Mouse (Mus musculus) embryonic facial prominence, embryonic 11.5 days (tissue): ENCODE results near the gene Irf2bp2. TPM values are rescaled to one million over a fixed set of nuclear protein-coding genes. Genes with fewer than 3 reads are reported as not detected.

ENCODE experiments used
- ATAC-seq: fragments of 200-750 bp; cut with Nextera tagmentation; replicated peaks from 2 replicates; pipeline ENCODE4 v1.8.0; 2017; ENCODE audit warnings: low read depth; ENCODE audit not compliant: insufficient number of reproducible peaks, low FRiP score, low TSS enrichment
- DNase-seq: peaks from one replicate; pipeline ENCODE4 v3.0.0-alpha.2; 2015; ENCODE audit warnings: low spot score
- H3K27ac ChIP-seq: fragments of 300-500 bp; sonication (generic); replicated peaks from 2 replicates; pipeline ENCODE4 v1.5.1; 2014; ENCODE audit warnings: mild to moderate bottlenecking, low read depth, low read length, control low read depth
- H3K27me3 ChIP-seq: fragments of 300-500 bp; sonication (generic); 2 replicates; pipeline ENCODE4 v1.6.1; 2014; ENCODE audit warnings: mild to moderate bottlenecking, low read length, moderate library complexity, mixed read lengths; ENCODE audit not compliant: control insufficient read depth, insufficient read depth
- H3K36me3 ChIP-seq: fragments of 300-500 bp; sonication (generic); replicated peaks from 2 replicates; pipeline ENCODE4 v1.6.1; 2014; ENCODE audit warnings: low read depth, mild to moderate bottlenecking, low read length, moderate library complexity, mixed read lengths; ENCODE audit not compliant: control insufficient read depth, insufficient read depth
- H3K4me1 ChIP-seq: fragments of 300-500 bp; sonication (generic); 2 replicates; pipeline ENCODE4 v1.6.1; 2014; ENCODE audit warnings: low read length, mixed read lengths; ENCODE audit not compliant: control insufficient read depth, insufficient read depth
- H3K4me2 ChIP-seq: fragments of 300-500 bp; sonication (generic); 2 replicates; pipeline ENCODE4 v1.6.1; 2014; ENCODE audit warnings: low read depth, mild to moderate bottlenecking, control low read depth, low read length, moderate library complexity
- H3K4me3 ChIP-seq: fragments of 300-500 bp; sonication (generic); 2 replicates; pipeline ENCODE4 v1.5.1; 2014; ENCODE audit warnings: low read depth, low read length, control low read depth
- H3K9ac ChIP-seq: fragments of 300-500 bp; sonication (generic); replicated peaks from 2 replicates; pipeline ENCODE4 v1.6.1; 2014; ENCODE audit warnings: mild to moderate bottlenecking, control low read depth, low read length
- H3K9me3 ChIP-seq: fragments of 300-500 bp; sonication (generic); replicated peaks from 2 replicates; pipeline ENCODE4 v1.6.1; 2016; ENCODE audit warnings: mild to moderate bottlenecking, low read length, inconsistent platforms, mixed read lengths; ENCODE audit not compliant: control insufficient read depth
- WGBS: fragments of 180-500 bp; shearing (Covaris S2); extraction: QIAGEN DNeasy Blood & Tissue Kit; methylation state at CpG from one replicate; pipeline ENCODE4 v1.1.7; 2014; 5-methylcytosine and 5-hydroxymethylcytosine counted together
- polyA plus RNA-seq: library from polyadenylated mRNA; unstranded; fragments of >200 nt; fragmentation: Nextera tagmentation; extraction: Ambion mirVana; gene quantifications from 2 replicates; pipeline ENCODE4 v1.2.1, GENCODE M21; 2014

The Irf2bp2 gene
- polyA plus RNA-seq, 1 experiment from 2014 or later = 6.9 TPM

- Histone ChIP-seq H3K9me3 (no peaks in the 10 kb centered on the region), H3K4me3 (peak overlapping the region; percentile 100), H3K9ac (peak overlapping the region; percentile 100), H3K27ac (peak overlapping the region; percentile 98), H3K27me3 (no peaks in the 10 kb centered on the region), H3K36me3 (no peaks in the 10 kb centered on the region), H3K4me1 (peaks cover 10% of the 10 kb centered on the region), H3K4me2 (peak overlapping the region; percentile 91)
- WGBS = under 1% methylated on average over 78 of the region's 113 CpGs
- no peak for ATAC-seq
- peak; percentile 61 for DNase-seq
Observed at GRCm38 (mm10) chr8:126592771-126593571, 815 bp downstream of the Irf2bp2 start.

GRCm38 (mm10) chr8:126592381-126592770, 1.4 kb downstream of the Irf2bp2 start:
- Histone ChIP-seq H3K36me3 (no peaks in the 10 kb centered on the region), H3K9me3 (no peaks in the 10 kb centered on the region), H3K4me3 (peak overlapping the region; percentile 100), H3K27ac (peak overlapping the region; percentile 98), H3K9ac (peak overlapping the region; percentile 100), H3K4me1 (peaks cover 13% of the 10 kb centered on the region), H3K4me2 (peak overlapping the region; percentile 91), H3K27me3 (no peaks in the 10 kb centered on the region)
- WGBS = 0% methylated on average over 37 of the region's 45 CpGs
- no peak for ATAC-seq
- DNase-seq = peak; percentile 33

DNA sequence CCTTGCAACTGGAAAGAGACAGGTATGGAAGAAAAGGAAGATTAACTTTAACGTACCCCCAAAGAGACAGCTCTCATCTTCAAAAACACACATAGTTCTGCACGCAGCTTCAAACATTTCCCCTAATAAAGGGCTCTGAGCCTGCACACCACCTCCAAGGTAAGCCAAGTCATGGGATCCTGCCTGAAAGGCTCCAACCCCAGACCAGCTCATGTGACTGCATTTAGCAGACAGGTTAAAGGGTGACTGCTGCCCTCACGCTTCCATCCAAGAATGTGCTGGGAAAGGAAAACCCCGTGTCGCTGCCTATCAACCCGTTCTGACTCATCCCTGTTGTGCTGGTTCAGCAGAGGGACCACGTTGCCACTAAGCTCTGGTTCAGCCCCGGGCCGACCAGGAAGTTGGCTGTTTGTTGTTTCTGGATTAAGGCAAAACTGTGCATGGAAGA, 1.9 kb downstream of the Irf2bp2 start:
- Histone ChIP-seq H3K27me3 (no peaks in the 10 kb centered on the region), H3K4me2 (peak overlapping the region; percentile 91), H3K9me3 (no peaks in the 10 kb centered on the region), H3K9ac (peak overlapping the region; percentile 100), H3K27ac (peak overlapping the region; percentile 98), H3K4me1 (peaks cover 16% of the 10 kb centered on the region), H3K36me3 (no peaks in the 10 kb centered on the region), H3K4me3 (peak overlapping the region; percentile 100)
- no peak for ATAC-seq
- peak; percentile 59 for DNase-seq
- 2% methylated on average over 9 of the region's 9 CpGs for WGBS

- Histone ChIP-seq H3K9ac (peak overlapping the region; percentile 100), H3K4me2 (peak overlapping the region; percentile 91), H3K9me3 (no peaks in the 10 kb centered on the region), H3K36me3 (no peaks in the 10 kb centered on the region), H3K4me1 (peaks cover 13% of the 10 kb centered on the region), H3K27ac (peak overlapping the region; percentile 57), H3K27me3 (no peaks in the 10 kb centered on the region), H3K4me3 (peak overlapping the region; percentile 100)
- no peak for ATAC-seq
- WGBS = 5% methylated on average over 20 of the region's 20 CpGs
- DNase-seq = peak; percentile 39
Observed at GRCm38 (mm10) chr8:126591141-126591820, 2.5 kb downstream of the Irf2bp2 start.

DNA sequence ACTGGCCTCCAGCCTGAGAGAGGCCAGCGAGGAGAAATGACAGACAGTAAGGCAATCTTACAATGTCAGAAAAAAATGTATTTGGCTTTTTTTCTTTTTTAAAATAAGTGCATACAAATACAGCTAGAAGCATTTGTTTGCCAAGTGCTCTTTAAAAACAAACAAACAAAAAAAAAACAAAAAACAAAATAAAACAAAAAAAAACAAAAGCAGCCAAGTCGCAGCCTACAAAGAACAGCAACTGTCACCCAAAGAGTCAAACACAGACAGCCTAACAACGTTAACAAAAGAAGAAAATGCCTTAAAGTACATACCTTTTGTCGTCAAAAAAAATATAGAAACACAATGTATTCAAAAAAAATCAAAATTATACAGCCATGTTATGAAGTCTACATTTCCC, 3.2 kb downstream of the Irf2bp2 start:
- H3K27ac ChIP-seq = no peak overlapping the region
- no peaks in the 10 kb centered on the region for H3K27me3 ChIP-seq
- 45% methylated on average over 4 of the region's 4 CpGs for WGBS
- peak overlapping the region; percentile 58 for H3K9ac ChIP-seq
- H3K4me2 ChIP-seq = peak overlapping the region; percentile 91
- no peaks in the 10 kb centered on the region for H3K36me3 ChIP-seq
- peak overlapping the region; percentile 100 for H3K4me3 ChIP-seq
- ATAC-seq = no peak
- no peak for DNase-seq
- no peaks in the 10 kb centered on the region for H3K9me3 ChIP-seq
- H3K4me1 ChIP-seq = peaks cover 11% of the 10 kb centered on the region

GRCm38 (mm10) chr8:126590024-126590529, 3.7 kb downstream of the Irf2bp2 start:
- no peak overlapping the region for H3K27ac ChIP-seq
- ATAC-seq (no peak), DNase-seq (no peak)
- no peaks in the 10 kb centered on the region for H3K36me3 ChIP-seq
- H3K9me3 ChIP-seq = no peaks in the 10 kb centered on the region
- no peaks in the 10 kb centered on the region for H3K27me3 ChIP-seq
- H3K9ac ChIP-seq = peak overlapping the region; percentile 58
- peak overlapping the region; percentile 100 for H3K4me3 ChIP-seq
- 24% methylated on average over 14 of the region's 14 CpGs for WGBS
- peak overlapping the region; percentile 91 for H3K4me2 ChIP-seq
- H3K4me1 ChIP-seq = peaks cover 6% of the 10 kb centered on the region

GRCm38 (mm10) chr8:126589507-126590023, 4.2 kb downstream of the Irf2bp2 start:
- H3K9ac ChIP-seq = peak overlapping the region; percentile 58; the same call in 1 of the 2 replicates
- no peaks in the 10 kb centered on the region for H3K36me3 ChIP-seq
- H3K27me3 ChIP-seq = no peaks in the 10 kb centered on the region
- DNase-seq = no peak
- no peak overlapping the region for H3K27ac ChIP-seq
- WGBS = 41% methylated on average over 1 of the region's 1 CpGs
- peak overlapping the region; percentile 91 for H3K4me2 ChIP-seq
- ATAC-seq = no peak
- peaks cover 8% of the 10 kb centered on the region for H3K4me1 ChIP-seq
- peak overlapping the region; percentile 100 for H3K4me3 ChIP-seq
- no peaks in the 10 kb centered on the region for H3K9me3 ChIP-seq
